Mouse (Mus musculus) activated CD4-positive, CD25-positive, alpha-beta regulatory T cell, adult 4 months (primary cell): ENCODE data around the gene Ppp1r3f. TPM values are rescaled to one million over a fixed set of nuclear protein-coding genes. Genes with fewer than 3 reads are reported as not detected.

Experiments used
- ATAC-seq: one replicate; pipeline ENCODE4 v1.8.0; 2017
- polyA plus RNA-seq, 2 experiments: library from polyadenylated mRNA; unstranded; fragments of 100-300 nt; shearing (Covaris generic); gene quantifications; one replicate each; pipeline ENCODE4 v1.2.1; 2017

Gene Ppp1r3f
- 1 to 10 TPM; 4.4 to 6.5 TPM for polyA plus RNA-seq

DNA sequence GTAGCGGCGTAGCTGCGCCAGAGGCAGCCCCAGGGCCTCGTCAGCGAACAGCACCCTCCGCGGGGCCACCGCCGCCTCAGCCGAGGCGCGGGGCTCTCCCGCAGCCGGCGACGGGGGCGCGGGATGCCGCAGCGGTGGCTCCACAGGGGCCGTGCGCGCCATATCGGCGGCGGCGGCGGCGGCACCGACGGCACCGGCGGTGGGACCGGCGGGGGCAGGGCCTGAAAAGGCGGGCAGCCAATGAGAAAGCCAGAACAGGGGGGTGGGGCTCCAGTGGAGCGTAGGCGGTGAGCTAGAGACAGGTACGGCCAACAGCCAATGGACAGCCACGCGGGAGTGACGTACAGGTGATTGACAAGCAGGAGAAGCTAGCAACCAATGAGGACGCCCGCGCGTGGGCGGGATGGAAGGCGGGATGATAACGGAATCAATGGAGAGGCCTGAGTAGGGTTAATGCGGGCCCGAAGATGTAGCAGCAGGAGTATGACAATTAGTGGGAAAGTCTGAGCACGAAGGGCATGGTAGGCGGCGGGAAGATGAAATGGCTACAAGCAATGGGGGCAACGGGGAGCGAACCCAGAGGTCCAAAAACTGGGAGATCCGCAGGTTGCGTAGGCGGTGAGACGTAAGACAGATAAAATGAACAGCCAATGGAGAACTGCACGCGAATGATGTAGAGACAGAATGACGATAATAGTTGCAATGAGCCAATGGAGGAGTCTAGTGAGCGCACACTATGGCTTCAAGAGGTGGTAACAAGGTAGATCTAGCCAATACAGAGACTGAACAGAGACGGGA, at the start of gene Ppp1r3f:
Gene Ppp1r3f (minus strand): TSS at position 197 of the 798 bp plus-strand sequence.
- peak; percentile 70 for ATAC-seq

DNA sequence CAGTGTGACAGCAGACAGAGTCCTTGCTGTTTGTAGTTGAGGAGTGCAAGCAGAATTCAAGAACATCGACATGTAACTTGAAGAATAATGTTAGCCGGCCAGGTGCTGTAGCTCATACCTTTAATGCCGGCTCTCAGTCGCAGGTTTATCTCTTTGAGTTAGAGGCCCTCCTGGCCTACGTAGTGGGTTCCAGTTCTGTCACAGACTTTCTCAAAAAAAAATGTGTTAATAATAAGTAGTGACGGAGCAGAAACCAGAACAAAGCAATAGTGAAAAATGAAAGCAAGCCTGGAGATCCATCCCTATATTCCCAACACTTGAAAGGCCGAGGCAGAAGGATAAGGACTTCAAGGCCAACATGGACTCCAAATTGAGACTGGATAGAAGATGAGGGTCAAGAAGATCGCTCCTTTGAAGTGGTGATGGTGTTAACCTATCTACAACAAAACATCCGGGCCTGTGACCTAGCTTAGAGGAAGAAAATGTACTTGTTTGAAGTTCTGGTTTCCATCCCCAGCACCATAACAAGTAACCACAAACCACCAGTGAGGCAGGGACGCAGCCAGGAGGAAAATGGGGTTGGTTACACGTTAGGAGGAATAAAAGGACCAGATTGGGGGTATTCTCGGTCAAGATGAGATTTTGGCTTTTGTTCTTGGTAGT, 43.9 kb upstream of the Ppp1r3f start:
- peak; percentile 84 for ATAC-seq

- no peak for ATAC-seq
Measured at GRCm38 (mm10) chrX:7610536-7611258, 36.6 kb upstream of the Ppp1r3f start.

GRCm38 (mm10) chrX:7610035-7610434, 36.0 kb upstream of the Ppp1r3f start:
- no peak for ATAC-seq

- no peak for ATAC-seq
Measured at GRCm38 (mm10) chrX:7606783-7607182, 32.7 kb upstream of the Ppp1r3f start, which contains the start of gene Cacna1f. Gene Cacna1f, plus strand, starts transcription at chrX:7607083.

DNA sequence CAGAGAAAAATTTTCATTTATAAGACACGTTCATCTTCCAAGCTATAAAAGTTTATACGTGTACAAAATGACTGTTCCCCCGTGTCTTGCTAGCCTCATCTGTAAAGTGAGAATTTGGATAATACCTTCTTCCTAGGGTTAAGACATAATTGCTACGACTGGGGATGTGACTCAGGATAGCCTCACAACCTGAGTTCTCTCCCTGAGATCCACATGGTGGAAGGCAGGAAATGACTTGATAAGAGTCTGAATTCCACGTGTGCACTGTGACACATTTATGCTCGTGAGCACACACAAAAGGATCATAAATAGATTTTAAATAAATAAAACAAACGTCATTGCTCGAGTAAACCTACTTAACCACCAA, 31.5 kb upstream of the Ppp1r3f start:
- ATAC-seq, result peak; percentile 9

DNA sequence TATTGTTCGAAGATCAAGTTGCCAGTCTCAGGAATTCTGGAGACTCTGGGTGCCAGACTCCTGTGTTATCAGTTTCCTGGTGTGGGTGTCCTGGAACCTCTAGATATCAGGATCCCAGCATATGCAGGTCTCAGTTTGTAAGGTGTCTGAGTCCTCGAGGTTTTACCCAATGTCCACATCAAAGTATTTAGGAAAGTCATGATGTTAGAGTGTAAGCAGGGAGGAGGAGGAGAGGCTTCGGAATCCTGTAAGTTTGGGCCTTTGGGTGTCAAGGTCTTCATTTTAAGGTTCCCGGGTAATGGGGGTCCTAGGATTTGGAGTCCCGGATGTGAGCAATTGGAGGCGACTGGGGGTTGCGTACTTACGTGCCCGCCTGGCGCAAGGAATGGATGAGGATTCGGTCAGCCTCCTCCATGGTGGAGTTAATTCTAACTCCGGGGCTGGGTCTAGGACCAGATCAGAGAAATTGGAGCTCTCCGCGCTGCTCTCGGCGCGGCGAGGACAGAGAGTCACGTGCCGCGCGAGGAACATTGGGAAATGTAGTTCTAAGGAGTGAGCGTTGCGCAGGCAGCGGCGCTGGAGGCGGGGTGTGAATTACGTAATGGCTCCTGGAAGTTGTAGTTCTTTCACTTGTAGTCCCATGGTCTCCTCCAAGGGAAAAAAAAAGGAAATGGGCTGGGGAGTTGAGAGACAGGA, 30.9 kb upstream of the Ppp1r3f start, which contains the start of gene Ccdc22:
Gene Ccdc22 (minus strand): TSS at position 639 of the 696 bp plus-strand sequence.
- ATAC-seq, result peak; percentile 92

DNA sequence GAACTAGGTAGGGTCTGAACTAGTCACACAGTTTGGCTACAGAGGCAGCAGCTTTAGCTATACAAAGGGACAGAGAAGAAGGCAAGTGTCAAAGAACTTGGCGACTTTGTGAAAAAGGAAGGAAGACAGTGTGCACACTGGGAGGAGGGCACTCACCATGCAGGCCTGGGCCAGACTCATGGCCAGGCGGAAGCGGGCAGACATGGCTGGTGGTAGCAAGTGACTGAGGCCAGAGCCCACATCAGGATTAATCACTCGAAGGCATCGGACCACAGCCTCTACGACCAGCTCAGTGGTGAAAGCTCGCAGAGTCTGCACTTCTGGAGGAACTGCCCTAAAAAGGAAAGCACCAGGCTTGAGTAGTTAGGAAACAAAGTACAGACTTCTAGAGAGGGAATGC, 29.9 kb upstream of the Ppp1r3f start:
- no peak for ATAC-seq

GRCm38 (mm10) chrX:7595371-7595770, 21.3 kb upstream of the Ppp1r3f start:
- ATAC-seq, result no peak

- ATAC-seq, result peak; percentile 11
Measured at GRCm38 (mm10) chrX:7586356-7586755, 12.3 kb upstream of the Ppp1r3f start.

DNA sequence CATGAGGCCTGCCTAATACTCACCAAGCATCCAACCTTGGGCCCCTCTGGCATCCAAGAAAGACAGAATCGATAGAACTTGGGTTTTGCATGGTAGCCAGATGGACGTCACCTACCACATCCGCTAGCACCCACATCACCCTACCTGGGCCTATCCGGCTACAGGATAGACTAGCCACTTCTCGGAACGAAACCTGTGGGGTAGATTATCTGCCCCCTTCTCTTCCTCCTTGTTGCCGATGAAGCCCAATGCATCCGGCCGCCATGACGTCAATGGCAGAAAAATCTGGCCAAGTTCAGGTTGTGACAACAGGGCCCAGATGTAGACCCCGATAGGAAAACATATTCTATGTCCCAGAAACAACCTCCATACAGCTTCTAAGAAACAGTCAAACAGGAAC, 9.8 kb upstream of the Ppp1r3f start:
- ATAC-seq, result peak; percentile 70

DNA sequence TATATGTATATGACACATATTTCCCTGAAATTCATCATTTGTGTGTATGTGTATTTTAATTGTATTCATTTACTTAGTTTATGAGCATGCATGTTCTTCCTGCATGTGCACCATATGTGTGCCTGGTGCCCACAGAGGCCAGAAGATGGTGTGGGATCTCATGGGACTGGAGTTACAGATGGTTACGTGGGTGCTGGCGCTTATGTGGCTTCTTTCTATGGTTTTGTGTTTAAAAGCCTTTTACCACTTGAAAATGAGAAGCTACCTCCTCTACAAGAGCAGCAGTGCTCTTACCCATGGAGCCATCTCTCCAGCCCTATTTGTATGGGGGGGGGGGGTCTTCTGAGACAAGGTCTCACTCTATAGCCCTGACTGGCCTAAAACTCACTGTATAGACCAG, 7.1 kb upstream of the Ppp1r3f start:
- no peak for ATAC-seq

DNA sequence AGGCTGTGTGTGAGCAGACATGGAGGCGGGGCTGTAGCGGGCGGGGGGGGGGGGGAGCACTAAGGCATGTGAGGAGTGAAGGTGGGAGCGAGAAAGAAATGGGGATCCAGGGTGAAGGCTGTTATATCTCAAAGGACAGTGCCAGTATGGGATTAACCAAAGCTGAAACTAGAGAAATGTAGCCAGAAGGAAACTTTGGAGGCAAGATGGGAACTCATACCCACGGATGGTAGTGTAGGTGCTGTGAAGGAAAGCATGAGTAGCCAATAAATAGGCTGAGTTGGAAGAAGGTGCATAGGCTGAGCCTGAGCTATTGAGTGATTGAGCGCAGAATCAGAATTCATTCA, 775 bp upstream of the Ppp1r3f start:
- ATAC-seq, result no peak

GRCm38 (mm10) chrX:7573176-7574086, 652 bp downstream of the Ppp1r3f start, which contains the start of gene Foxp3:
Gene Foxp3, plus strand, starts transcription at chrX:7573644.
- ATAC-seq, result no peak

DNA sequence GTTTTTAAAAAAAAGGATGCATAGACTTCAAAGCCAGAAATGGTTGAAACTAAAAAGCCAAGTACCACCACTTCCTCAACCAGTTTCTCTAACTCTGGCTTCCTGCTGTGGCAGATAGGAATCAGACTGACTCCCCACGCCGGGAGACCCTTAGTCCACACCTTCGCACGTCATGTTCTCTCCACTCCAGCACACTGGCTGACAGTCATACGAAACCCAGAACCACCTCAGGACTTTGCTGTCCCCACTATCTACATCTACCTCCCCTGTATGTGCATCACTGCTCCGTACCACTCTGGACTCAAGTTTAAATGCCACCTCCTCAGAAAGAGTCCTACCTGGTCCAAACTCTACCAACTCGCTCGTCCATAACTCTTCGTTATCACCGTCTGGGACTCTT, 1.6 kb downstream of the Ppp1r3f start:
- peak; percentile 27 for ATAC-seq

DNA sequence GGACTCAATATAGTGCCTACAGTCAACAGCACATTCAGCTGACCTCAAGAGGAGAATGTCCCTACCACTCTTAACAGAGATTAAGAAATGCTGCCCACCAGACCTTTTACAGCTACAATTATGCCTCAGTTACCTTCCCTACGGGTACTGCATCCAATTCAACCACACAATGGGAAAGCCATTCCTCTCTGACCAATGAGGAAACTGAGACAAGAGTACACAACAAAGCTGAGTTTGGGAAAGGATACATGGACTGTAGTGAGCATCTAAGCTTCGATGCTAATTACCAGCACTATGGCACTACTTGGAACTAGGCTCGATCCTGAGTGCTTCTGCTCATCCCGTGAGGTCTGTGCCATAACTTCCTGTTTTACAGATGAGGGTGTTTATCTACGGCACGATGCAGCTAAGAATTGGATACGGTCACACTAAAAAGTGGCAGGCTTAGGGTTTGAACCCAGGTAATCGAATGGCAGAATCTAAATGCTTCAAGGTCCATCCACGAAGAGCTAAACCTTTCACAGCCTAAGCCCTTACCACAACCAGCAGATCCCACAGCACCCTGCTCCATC, 2.4 kb downstream of the Ppp1r3f start:
- no peak for ATAC-seq

DNA sequence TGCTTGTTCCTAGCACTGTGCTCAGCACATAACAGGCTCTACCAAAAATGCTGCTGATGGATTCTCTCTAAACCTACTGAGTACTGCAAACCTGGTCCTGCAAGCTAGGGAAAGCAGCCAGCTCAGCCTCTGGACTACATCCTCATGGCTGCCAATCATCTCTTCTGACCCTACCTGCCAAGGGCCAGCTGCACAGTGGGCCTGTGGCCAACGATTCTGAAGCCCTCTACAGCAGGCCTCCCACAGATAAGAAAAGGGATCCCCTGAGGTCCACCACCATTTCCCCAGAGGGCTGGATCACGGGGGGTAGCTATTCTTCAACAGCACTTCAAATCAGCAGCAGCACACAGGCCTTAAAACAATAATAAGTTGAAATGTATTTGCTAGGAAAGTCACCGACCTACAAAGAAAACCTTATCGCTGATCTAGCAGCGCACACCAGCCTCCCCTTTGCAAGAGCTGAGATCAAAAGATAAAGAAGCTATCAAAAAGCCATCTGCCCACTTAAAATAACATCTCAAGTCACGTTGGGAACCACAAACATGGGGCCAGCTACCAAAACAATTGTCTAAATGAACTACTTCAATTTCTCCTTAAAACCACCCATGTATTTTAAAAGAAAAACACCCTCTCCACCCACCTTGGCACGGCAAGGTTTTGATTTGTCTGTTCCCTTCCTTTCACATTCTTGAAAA, 3.5 kb downstream of the Ppp1r3f start:
- ATAC-seq, result peak; percentile 9

DNA sequence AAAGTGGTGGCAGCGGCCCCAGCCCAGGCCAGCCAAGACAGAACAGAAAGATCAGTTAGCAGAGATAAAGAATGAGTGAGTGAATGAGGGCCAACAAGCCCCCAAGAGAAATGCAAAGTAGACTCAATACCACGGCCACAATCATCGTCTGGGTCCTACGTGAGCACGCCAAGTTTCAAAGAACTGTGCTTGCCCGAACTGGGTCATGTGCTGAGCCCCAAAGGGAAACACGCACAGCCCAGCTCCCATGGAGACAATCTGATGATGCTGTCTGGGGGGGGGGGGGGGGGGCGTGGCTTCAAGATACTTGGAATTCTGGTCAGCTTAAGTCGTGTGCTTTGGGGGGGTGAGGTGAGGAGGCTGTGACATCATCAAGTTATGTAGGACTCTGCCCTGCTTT, 6.6 kb downstream of the Ppp1r3f start:
- ATAC-seq, result peak; percentile 43

DNA sequence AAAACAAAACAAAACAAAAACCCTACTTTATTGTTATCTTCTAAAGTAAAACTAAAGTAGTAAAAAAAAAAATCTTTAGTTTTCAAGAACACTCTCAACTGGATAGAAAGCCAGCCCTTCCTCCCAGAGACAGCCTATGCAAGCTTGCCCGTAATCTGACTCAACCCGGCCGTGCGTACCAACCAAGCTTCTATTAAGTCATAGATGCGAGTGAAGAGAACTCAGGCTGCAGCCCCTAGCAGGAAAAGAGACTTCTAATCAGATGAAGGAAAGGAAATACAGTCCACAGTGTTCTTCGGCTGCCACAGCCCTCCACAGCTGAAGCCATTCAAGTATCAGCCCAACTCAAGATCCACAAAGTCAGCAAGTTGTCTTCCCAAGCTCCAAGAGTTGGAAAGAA, 7.7 kb downstream of the Ppp1r3f start:
- peak; percentile 53 for ATAC-seq

GRCm38 (mm10) chrX:7563076-7563475, 11.0 kb downstream of the Ppp1r3f start:
- no peak for ATAC-seq

DNA sequence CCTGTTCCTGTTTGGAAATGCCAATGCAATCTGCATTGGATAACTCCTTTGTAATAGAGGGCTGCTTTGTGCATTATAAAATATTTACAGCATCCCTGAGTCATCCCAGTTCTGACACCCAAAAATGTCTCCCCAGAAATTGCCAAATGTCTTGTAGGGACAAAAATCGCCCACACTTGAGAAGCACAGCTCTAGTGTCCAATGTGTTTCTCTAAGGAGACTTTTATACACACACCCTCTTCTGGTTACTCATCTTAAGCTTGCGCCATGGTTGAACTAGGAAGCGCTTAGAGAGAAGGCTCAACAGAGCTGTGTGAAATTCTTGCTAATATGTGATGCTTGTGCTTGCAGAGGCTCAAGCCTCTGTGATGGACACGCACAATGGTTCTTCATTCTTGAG, 20.6 kb downstream of the Ppp1r3f start:
- ATAC-seq, result no peak
